Mouse (Mus musculus) 3T3-L1 (cell line): ENCODE data around the gene Amy2a4.
"Not testable (repeated sequence)": the region's sequence is repeated elsewhere in the genome, so short reads cannot be mapped to it uniquely, and the experiment has no call there.

Source experiments
- DNase-seq: peaks from one replicate; pipeline ENCODE4 v3.0.0-alpha.2; 2015; ENCODE audit warnings: low read depth, low spot score

Gene Amy2a4

DNA sequence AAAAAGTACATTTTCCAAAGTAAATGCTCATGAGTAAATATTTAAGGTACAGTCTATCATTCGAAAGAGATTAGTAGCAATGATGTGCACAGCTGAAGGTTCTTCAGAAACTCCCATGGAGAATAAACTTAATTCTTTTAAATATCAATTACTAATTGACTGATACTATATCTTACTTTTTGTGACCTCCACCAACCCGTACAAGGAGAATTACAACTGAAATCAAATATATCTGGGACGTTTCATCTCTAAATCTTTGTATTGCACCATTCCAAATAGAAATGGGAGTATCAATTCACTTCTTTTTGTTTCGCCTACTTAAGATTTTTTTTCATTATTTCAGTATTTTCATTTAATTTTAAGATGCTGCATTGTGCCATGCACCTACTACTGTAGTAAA, at the start of gene Amy2a4:
Gene Amy2a4, minus strand, starts transcription at position 101 of the 400 bp plus-strand sequence.
- not testable (repeated sequence) for DNase-seq

DNA sequence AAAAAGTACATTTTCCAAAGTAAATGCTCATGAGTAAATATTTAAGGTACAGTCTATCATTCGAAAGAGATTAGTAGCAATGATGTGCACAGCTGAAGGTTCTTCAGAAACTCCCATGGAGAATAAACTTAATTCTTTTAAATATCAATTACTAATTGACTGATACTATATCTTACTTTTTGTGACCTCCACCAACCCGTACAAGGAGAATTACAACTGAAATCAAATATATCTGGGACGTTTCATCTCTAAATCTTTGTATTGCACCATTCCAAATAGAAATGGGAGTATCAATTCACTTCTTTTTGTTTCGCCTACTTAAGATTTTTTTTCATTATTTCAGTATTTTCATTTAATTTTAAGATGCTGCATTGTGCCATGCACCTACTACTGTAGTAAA, 32.7 kb upstream of the Amy2a4 start, which contains the start of gene Amy2a3:
Gene Amy2a3, minus strand, starts transcription at position 101 of the 400 bp plus-strand sequence.
- DNase-seq, result not testable (repeated sequence)

DNA sequence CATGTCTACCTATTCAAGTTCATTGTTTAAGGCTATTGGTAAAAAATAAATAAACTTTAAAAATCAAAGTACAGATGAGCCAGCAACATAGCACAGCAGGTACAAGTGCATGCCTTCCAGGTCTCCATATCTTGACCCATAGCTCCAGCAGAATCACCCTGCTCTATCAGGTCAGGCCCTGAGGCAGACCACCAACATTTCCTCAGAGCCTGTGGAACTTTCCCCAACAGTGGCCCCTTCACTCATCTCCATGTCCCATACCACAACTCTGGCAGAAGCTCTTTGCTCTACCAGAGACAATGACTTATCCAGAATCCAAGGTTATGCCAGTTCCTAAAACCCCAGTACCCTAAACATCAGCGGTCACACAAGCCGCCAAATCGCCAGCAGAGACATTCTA, 21.7 kb upstream of the Amy2a4 start:
- not testable (repeated sequence) for DNase-seq

DNA sequence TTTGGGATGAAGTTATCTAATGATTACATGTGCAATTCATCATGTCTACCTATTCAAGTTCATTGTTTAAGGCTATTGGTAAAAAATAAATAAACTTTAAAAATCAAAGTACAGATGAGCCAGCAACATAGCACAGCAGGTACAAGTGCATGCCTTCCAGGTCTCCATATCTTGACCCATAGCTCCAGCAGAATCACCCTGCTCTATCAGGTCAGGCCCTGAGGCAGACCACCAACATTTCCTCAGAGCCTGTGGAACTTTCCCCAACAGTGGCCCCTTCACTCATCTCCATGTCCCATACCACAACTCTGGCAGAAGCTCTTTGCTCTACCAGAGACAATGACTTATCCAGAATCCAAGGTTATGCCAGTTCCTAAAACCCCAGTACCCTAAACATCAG, 11.0 kb downstream of the Amy2a4 start:
- not testable (repeated sequence) for DNase-seq

DNA sequence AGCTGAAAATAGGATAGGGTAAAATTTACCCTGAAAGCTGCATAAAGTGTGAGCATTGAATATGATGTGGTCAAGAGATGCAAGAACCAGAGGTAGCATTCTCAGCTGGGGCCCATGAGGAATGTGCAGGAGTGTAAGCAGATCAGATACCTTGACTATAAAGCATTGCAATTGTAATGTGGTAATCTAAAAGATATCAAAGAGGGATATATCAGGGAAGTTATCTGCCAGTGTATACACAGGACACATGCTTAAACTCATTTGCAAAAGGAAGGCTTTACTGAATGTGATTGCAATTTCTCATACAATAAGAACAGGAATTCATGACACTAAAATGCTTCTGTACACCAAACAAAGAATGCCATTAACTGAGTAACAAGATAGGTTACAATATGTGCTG, 11.7 kb downstream of the Amy2a4 start:
- DNase-seq, result not testable (repeated sequence)

DNA sequence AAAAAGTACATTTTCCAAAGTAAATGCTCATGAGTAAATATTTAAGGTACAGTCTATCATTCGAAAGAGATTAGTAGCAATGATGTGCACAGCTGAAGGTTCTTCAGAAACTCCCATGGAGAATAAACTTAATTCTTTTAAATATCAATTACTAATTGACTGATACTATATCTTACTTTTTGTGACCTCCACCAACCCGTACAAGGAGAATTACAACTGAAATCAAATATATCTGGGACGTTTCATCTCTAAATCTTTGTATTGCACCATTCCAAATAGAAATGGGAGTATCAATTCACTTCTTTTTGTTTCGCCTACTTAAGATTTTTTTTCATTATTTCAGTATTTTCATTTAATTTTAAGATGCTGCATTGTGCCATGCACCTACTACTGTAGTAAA, 32.5 kb downstream of the Amy2a4 start, which contains the start of gene Amy2a5:
Gene Amy2a5, minus strand, starts transcription at position 101 of the 400 bp plus-strand sequence.
- DNase-seq, result not testable (repeated sequence)
